Mouse (Mus musculus) layer of hippocampus, adult 2 months (tissue): Measurements from ENCODE around the gene Hdac7. TPM values are rescaled to one million over a fixed set of nuclear protein-coding genes. Genes with fewer than 3 reads are reported as not detected.
A peak's percentile ranks its signal among the peaks of the same experiment; 100 is the strongest.

Experiments used
- DNase-seq, 2 experiments: peaks; one replicate each; pipeline ENCODE4 v3.0.0; 2022; ENCODE audit warnings: low spot score in 2 of 2
- H3K27ac ChIP-seq: fragments of 200-600 bp; 2 replicates; pipeline ENCODE4 v1.8.1; 2022
- H3K4me3 ChIP-seq: fragments of 200-600 bp; 2 replicates; pipeline ENCODE4 v1.8.1; 2022; ENCODE audit warnings: mild to moderate bottlenecking
- CTCF ChIP-seq: fragments of 200-600 bp; conservative IDR thresholded peaks from 2 replicates; pipeline ENCODE4 v1.8.1; 2022; ENCODE audit warnings: antibody characterized with exemption, mild to moderate bottlenecking, moderate library complexity
- total RNA-seq, 2 experiments: library from RNA; stranded (reverse); gene quantifications; 2 replicates each; pipeline ENCODE4 v1.2.3; 2021

Hdac7 gene
- total RNA-seq, 2 experiments from 2014 or later: 23.8 to 28.5 TPM

GRCm38 (mm10) chr15:97785731-97786411 is 58.4 kb downstream of the Hdac7 start:
- no peak for TF ChIP-seq CTCF
- DNase-seq: peak in 1 of 2 experiments; percentile 44
- H3K4me3 ChIP-seq: peak overlapping the region; percentile 96
- peak overlapping the region; percentile 99 for H3K27ac ChIP-seq

DNA sequence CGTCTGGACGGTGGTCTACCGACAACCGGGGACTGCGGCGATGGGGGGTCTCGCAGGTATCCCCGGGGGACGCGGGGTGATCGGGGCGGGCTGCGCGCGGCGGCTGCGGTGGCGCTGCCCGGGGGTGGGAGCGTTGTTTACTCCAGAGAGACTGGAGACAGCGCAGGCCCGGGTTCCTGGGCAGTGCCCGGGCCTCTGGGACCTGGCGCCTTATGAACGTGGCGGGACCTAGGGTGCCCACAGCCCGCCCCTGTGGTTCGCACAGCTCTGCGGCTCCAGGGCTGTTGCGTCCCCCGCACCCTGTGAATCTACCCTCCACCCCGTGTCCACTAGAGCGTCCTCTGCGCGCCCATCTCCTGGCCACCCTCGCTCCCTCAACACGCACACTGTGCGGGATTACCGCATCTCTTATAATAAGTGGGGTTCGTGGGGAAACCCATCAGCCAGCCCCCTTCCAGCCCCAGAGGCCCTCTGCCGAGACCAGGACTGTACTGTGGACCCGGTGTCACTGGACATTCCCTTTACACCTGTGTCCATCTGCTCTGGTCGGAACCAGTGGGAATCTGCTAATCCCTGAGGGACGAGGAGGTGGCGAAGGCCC is 59.6 kb downstream of the Hdac7 start:
- no peak for TF ChIP-seq CTCF
- Histone ChIP-seq H3K4me3 (peak overlapping the region; percentile 96), H3K27ac (peak overlapping the region; percentile 99)
- no peak for DNase-seq

DNA sequence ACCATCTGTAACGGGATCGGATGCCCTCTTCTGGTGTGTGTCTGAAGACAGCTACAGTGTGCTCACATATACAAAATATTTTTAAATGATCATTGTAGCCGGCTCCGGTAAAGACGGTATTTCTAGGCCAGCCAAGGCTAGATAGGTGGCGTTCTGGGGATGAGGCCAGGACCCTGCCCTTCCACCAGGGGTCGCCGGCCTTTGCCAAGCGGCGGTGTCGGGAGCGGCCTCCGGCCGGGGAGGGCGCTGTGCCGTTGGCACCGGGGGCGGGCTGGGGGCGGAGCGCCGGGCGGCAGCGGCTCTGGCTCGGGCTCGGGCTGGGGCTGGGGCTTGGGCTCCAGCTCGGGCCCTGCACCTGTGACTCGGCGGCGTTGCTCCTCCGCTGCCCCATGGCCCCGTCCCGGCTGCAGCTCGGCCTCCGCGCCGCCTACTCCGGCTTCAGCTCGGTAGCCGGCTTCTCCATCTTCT is 60.2 kb downstream of the Hdac7 start:
- peak; percentile 81 to 89 for DNase-seq
- peak; percentile 84 for TF ChIP-seq CTCF
- Histone ChIP-seq H3K27ac (peak overlapping the region; percentile 99), H3K4me3 (peak overlapping the region; percentile 96)

DNA sequence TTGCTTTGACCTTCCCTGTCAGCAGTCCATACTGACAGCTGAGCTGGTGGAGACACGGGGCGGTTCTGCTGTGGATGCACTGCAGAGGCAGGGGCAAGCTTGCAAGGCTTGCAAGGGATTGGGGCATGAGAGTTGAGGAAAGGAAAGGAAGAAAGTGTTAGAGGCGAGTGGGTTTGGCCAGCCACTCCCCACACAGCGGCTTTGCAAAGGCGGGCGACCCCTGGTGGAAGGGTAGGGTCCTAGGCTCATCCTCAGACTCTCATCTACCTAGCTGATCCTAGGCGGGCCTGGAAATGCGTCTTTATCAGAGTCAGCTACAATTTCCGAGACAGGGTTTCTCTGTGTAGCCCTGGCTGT is 61.6 kb downstream of the Hdac7 start:
- TF ChIP-seq CTCF: peak; percentile 80
- DNase-seq: peak in 1 of 2 experiments; percentile 68
- H3K27ac ChIP-seq: peak overlapping the region; percentile 80
- H3K4me3 ChIP-seq: no peak overlapping the region

GRCm38 (mm10) chr15:97781961-97782748 is 62.1 kb downstream of the Hdac7 start:
- no peak for TF ChIP-seq CTCF
- no peak for DNase-seq

GRCm38 (mm10) chr15:97780611-97781031 is 63.7 kb downstream of the Hdac7 start:
- no peak overlapping the region for H3K4me3 ChIP-seq
- peak overlapping the region; percentile 80 for H3K27ac ChIP-seq
- TF ChIP-seq CTCF: no peak
- DNase-seq: no peak

More at GRCm38 (mm10) chr15:97781961-97782748, 62.1 kb downstream of the Hdac7 start:
- Histone ChIP-seq H3K27ac (peak overlapping the region; percentile 80), H3K4me3 (no peak overlapping the region)

DNA sequence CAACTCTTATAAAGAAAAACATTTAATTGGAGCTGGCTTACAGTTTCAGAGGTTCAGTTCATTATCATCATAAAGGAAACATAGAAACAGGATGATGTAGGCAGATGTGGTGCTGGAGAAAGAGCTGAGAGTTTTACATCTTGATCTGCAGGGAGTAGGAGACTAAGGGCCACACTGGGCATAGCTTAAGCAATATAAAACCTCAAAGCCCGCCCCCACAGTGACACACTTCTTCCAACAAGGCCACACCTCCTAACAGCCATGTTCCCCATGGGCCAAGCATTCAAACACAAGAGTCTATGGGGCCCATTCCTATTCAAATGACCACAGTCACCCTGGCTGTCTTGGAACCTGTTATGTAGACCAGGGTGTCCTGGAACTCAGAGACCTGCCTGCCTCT is 64.7 kb downstream of the Hdac7 start:
- DNase-seq: no peak
- Histone ChIP-seq H3K27ac (peak overlapping the region; percentile 80; the same call in 1 of the 2 replicates), H3K4me3 (no peak overlapping the region)
- no peak for TF ChIP-seq CTCF

GRCm38 (mm10) chr15:97778311-97779098 is 65.8 kb downstream of the Hdac7 start, which contains the start of gene Slc48a1:
Gene Slc48a1, plus strand, starts transcription at chr15:97778520.
- Histone ChIP-seq H3K27ac (no peak within 1 kb of the TSS), H3K4me3 (no peak within 1 kb of the TSS)
- DNase-seq: no peak
- no peak for TF ChIP-seq CTCF

DNA sequence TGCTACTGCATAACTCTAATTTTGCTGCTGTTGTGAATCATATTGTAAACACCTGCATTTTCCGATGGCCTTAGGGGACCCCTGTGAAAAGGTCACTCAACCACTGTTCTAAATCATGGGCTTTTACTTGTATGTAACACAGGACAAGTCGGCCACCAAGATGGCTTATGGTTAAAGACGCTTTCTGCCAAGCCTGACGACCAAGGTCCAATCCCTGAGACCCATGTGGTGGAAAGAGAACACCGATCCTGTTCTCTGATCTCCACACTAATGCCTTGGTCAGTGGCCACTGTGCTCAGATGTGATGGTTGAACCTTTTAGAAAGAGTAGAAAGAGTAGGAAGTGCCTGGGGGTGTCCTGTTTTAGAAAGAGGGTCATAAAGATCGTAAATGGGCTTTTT is 67.4 kb downstream of the Hdac7 start:
- TF ChIP-seq CTCF: no peak; the same call in none of the 2 replicates

GRCm38 (mm10) chr15:97776514-97776913 is 67.8 kb downstream of the Hdac7 start:
- Histone ChIP-seq H3K27ac (no peak overlapping the region), H3K4me3 (no peak overlapping the region)
- peak; percentile 90 for TF ChIP-seq CTCF
- DNase-seq: peak in 1 of 2 experiments; percentile 80

More for the DNA sequence above, 67.4 kb downstream of the Hdac7 start:
- no peak overlapping the region for H3K27ac ChIP-seq
- DNase-seq: no peak
- H3K4me3 ChIP-seq: no peak overlapping the region

DNA sequence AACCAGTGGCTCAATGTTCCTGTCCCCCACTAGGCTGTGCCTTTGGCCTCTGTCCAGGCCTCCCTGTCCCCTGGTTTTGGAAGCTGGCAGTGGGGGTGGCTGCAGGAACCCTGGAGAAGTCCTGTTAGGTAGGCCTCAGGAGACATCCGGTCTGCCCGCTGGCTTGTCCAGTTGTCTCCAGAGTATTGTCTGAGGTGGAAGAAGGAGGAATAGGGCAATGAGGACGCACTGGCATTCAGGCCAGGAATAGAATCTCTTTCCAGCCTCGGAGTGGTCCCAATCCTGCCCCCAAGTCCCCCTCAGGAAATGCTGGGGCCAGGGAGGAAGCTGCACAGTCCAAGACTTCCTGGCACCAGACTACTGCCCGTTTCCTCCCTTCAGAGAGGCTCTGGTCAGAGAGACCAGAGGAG is 70.3 kb downstream of the Hdac7 start:
- no peak for DNase-seq
- H3K4me3 ChIP-seq: no peak overlapping the region
- H3K27ac ChIP-seq: peak overlapping the region; percentile 21; the same call in 1 of the 2 replicates
- TF ChIP-seq CTCF: no peak

DNA sequence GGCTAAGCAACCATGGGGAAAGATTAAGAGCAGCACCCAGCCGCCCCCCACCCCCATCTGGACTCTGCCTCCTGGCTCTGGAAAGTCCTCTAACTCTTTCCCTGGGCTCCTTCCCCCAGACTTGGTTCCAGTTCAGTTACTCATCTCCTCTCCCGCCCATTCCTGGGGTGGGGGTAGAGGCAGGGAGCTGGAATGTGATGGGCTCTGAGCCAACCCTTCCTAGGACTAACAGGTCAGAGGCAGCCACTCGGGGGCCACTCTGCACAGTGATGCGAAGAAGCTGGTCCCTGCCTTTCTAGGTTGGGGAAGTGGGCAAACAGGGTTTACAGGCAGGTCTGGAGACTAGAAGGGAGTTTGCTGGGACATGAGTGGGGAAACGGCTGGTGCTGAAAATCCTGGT is 71.2 kb downstream of the Hdac7 start:
- H3K4me3 ChIP-seq: no peak overlapping the region
- DNase-seq: no peak
- no peak overlapping the region for H3K27ac ChIP-seq
- no peak for TF ChIP-seq CTCF

DNA sequence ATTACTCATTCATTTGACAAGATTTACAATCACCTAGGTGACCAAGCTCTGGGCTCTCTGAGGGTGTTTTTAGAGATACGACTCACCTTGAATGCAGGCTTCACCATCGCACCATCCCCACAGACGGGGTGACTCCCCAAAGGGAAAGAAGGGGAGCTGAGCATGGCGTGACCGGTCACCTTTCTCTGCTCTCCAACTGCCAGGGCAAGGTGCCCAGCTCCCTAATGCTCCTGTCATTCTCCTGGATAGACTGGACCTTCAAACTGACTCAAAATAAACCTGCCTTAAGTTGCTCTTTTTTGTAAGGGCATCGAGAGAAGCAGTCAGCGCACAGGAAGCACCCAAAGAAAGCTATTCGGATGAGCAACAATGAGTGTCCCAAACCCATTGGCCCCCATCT is 74.0 kb downstream of the Hdac7 start:
- no peak for TF ChIP-seq CTCF
- no peak overlapping the region for H3K4me3 ChIP-seq
- no peak for DNase-seq
- no peak overlapping the region for H3K27ac ChIP-seq
